Mouse (Mus musculus) neural tube, embryonic 14.5 days (tissue): Measurements from ENCODE around the gene Sulf2. TPM values are rescaled to one million over a fixed set of nuclear protein-coding genes. Genes with fewer than 3 reads are reported as not detected.
"Not testable (repeated sequence)": the region's sequence is repeated elsewhere in the genome, so short reads cannot be mapped to it uniquely, and the experiment has no call there.

Experiments
- ATAC-seq: fragments of 200-750 bp; cut with Nextera tagmentation; 2 replicates; pipeline ENCODE4 v1.8.0; 2017; ENCODE audit warnings: low read depth, mild to moderate bottlenecking, moderate TSS enrichment, moderate library complexity
- H3K27ac ChIP-seq: fragments of 300-500 bp; sonication (generic); 2 replicates; pipeline ENCODE4 v1.5.1; 2014; ENCODE audit warnings: low read depth, mild to moderate bottlenecking, control low read depth, low read length, moderate library complexity, mixed read lengths
- H3K27me3 ChIP-seq: fragments of 300-500 bp; sonication (generic); 2 replicates; pipeline ENCODE4 v1.6.1; 2014; ENCODE audit warnings: low read length; ENCODE audit not compliant: control insufficient read depth, insufficient read depth
- H3K36me3 ChIP-seq: fragments of 300-500 bp; sonication (generic); 2 replicates; pipeline ENCODE4 v1.6.1; 2014; ENCODE audit warnings: low read length, mixed read lengths; ENCODE audit not compliant: control insufficient read depth, insufficient read depth
- H3K4me1 ChIP-seq: fragments of 300-500 bp; sonication (generic); 2 replicates; pipeline ENCODE4 v1.6.1; 2014; ENCODE audit warnings: low read length; ENCODE audit not compliant: control insufficient read depth, insufficient read depth
- H3K4me2 ChIP-seq: fragments of 300-500 bp; sonication (generic); 2 replicates; pipeline ENCODE4 v1.6.1; 2014; ENCODE audit warnings: mild to moderate bottlenecking, low read depth, low read length, control low read depth
- H3K4me3 ChIP-seq: fragments of 300-500 bp; sonication (generic); 2 replicates; pipeline ENCODE4 v1.5.1; 2014; ENCODE audit warnings: low read depth, low read length, control low read depth, mixed read lengths
- H3K9ac ChIP-seq: fragments of 300-500 bp; sonication (generic); replicated peaks from 2 replicates; pipeline ENCODE4 v1.6.1; 2014; ENCODE audit warnings: low read depth, mild to moderate bottlenecking, control low read depth, low read length, mixed read lengths
- H3K9me3 ChIP-seq: fragments of 300-500 bp; sonication (generic); 2 replicates; pipeline ENCODE4 v1.6.1; 2016; ENCODE audit warnings: low read length; ENCODE audit not compliant: control insufficient read depth
- WGBS: fragments of 180-500 bp; shearing (Covaris S2); extraction: QIAGEN DNeasy Blood & Tissue Kit; methylation state at CpG from one replicate; pipeline ENCODE4 v1.1.7; 2014; 5-methylcytosine and 5-hydroxymethylcytosine counted together
- polyA plus RNA-seq: library from polyadenylated mRNA; unstranded; fragments of >200 nt; fragmentation: Nextera tagmentation; extraction: Ambion mirVana; gene quantifications from 2 replicates; pipeline ENCODE4 v1.2.1, GENCODE M21; 2014

Sulf2 gene
- polyA plus RNA-seq, 1 experiment from 2014 or later = 141 TPM

- H3K9ac ChIP-seq = no peak overlapping the region
- H3K4me2 ChIP-seq = no peak overlapping the region
- no peak overlapping the region for H3K4me3 ChIP-seq
- no peak for ATAC-seq
- peaks cover 12% of the 10 kb centered on the region for H3K4me1 ChIP-seq
- WGBS = 97% methylated on average over 1 of the region's 1 CpGs
- H3K27ac ChIP-seq = no peak overlapping the region
- H3K9me3 ChIP-seq = no peaks in the 10 kb centered on the region
- no peaks in the 10 kb centered on the region for H3K27me3 ChIP-seq
- H3K36me3 ChIP-seq = no peaks in the 10 kb centered on the region
Observed at GRCm38 (mm10) chr2:166096834-166097233, 58.6 kb downstream of the Sulf2 start.

- Histone ChIP-seq H3K36me3 (no peaks in the 10 kb centered on the region), H3K4me3 (no peak overlapping the region), H3K27me3 (no peaks in the 10 kb centered on the region), H3K27ac (no peak overlapping the region), H3K4me1 (peaks cover 12% of the 10 kb centered on the region), H3K4me2 (no peak overlapping the region), H3K9me3 (no peaks in the 10 kb centered on the region), H3K9ac (no peak overlapping the region)
- 85% methylated on average over 6 of the region's 6 CpGs for WGBS
- ATAC-seq = no peak
Observed at GRCm38 (mm10) chr2:166096300-166096699, 59.2 kb downstream of the Sulf2 start.

GRCm38 (mm10) chr2:166092412-166092811 is 63.1 kb downstream of the Sulf2 start:
- Histone ChIP-seq H3K27ac (no peak overlapping the region), H3K4me3 (no peak overlapping the region), H3K36me3 (no peaks in the 10 kb centered on the region; the same call in 1 of the 2 replicates), H3K9ac (no peak overlapping the region), H3K4me2 (no peak overlapping the region), H3K9me3 (no peaks in the 10 kb centered on the region), H3K27me3 (no peaks in the 10 kb centered on the region), H3K4me1 (no peaks in the 10 kb centered on the region)
- ATAC-seq = no peak
- WGBS = 95% methylated on average over 6 of the region's 6 CpGs

GRCm38 (mm10) chr2:166091599-166091998 is 63.9 kb downstream of the Sulf2 start:
- Histone ChIP-seq H3K9ac (no peak overlapping the region), H3K27me3 (no peaks in the 10 kb centered on the region), H3K36me3 (no peaks in the 10 kb centered on the region; the same call in 1 of the 2 replicates), H3K4me3 (no peak overlapping the region), H3K9me3 (no peaks in the 10 kb centered on the region), H3K4me1 (no peaks in the 10 kb centered on the region), H3K4me2 (no peak overlapping the region), H3K27ac (no peak overlapping the region)
- no peak for ATAC-seq

- Histone ChIP-seq H3K27ac (no peak overlapping the region), H3K4me3 (no peak overlapping the region), H3K27me3 (no peaks in the 10 kb centered on the region), H3K36me3 (no peaks in the 10 kb centered on the region; the same call in 1 of the 2 replicates), H3K4me1 (no peaks in the 10 kb centered on the region), H3K9ac (no peak overlapping the region), H3K4me2 (no peak overlapping the region), H3K9me3 (no peaks in the 10 kb centered on the region)
- 61% methylated on average over 7 of the region's 7 CpGs for WGBS
- no peak for ATAC-seq
Observed at GRCm38 (mm10) chr2:166090131-166090581, 65.3 kb downstream of the Sulf2 start.

GRCm38 (mm10) chr2:166088991-166089390 is 66.5 kb downstream of the Sulf2 start:
- Histone ChIP-seq H3K27me3 (no peaks in the 10 kb centered on the region), H3K9me3 (no peaks in the 10 kb centered on the region), H3K36me3 (no peaks in the 10 kb centered on the region; the same call in 1 of the 2 replicates), H3K4me2 (no peak overlapping the region), H3K4me1 (no peaks in the 10 kb centered on the region), H3K9ac (no peak overlapping the region), H3K4me3 (no peak overlapping the region), H3K27ac (no peak overlapping the region)
- ATAC-seq = no peak
- WGBS = 89% methylated on average over 9 of the region's 9 CpGs

DNA sequence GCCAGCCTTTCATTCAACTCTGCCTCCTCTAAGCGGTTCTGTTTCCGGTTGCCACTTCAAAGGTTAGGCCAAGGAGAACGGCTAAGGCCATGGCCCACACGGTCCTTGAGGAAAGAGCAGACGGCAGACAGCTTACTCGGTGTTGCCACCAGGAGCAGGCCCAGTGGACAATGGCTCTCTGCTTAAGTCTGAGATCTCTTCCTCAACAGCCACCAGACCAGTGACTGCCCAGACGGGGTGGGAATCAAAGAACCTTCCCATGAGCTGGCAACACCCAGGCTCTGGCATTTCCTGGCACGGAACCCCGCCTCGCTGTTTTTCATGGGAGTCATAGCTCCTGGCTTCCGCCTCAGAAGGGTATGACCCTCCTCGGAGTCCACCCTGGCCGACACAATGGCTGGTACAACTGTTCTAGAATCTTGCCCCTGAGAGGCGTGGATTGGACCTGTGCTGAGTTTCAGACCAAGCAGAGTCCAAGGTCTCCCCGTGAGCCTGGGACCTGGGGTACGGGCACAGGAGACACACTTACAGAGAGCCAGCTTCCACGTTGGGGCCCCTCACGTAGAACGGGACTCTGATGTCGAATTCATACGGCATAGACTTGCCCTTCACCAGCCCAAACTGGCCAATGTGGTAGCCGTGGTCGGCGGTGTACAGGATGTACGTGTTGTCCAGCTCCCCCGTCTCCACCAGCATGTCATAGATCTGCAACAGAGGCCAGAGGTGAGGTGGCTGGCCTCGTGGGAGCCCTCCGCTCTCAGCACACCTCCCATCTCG is 68.8 kb downstream of the Sulf2 start:
- H3K4me3 ChIP-seq = no peak overlapping the region
- no peaks in the 10 kb centered on the region for H3K9me3 ChIP-seq
- H3K4me2 ChIP-seq = no peak overlapping the region
- 91% methylated on average over 29 of the region's 29 CpGs for WGBS
- H3K27ac ChIP-seq = no peak overlapping the region
- no peak overlapping the region for H3K9ac ChIP-seq
- H3K27me3 ChIP-seq = no peaks in the 10 kb centered on the region
- no peak for ATAC-seq
- H3K36me3 ChIP-seq = no peaks in the 10 kb centered on the region; the same call in 1 of the 2 replicates
- H3K4me1 ChIP-seq = no peaks in the 10 kb centered on the region; the same call in 1 of the 2 replicates

DNA sequence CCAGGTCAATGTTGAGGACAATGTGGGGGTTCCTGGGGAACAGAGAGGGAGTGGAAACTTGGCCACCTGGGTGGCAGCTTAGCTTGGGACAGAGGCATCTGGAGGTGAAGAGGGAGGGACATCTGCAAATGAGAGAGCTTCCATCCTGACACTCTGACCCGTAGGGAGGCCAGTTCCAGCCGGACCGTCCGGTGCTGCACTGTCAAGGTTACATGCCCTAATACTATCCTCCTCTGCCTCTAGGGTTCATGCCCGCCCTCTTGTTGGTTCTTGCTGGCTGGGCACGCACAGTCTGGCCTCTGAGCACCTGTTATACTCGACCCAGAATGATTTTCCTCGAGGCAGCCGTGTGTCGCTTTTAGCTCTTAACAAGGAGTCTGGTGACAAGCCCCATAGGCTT is 69.7 kb downstream of the Sulf2 start:
- H3K4me2 ChIP-seq = no peak overlapping the region
- H3K27me3 ChIP-seq = no peaks in the 10 kb centered on the region
- H3K36me3 ChIP-seq = no peaks in the 10 kb centered on the region; the same call in 1 of the 2 replicates
- ATAC-seq = no peak
- 91% methylated on average over 10 of the region's 10 CpGs for WGBS
- H3K4me3 ChIP-seq = no peak overlapping the region
- no peaks in the 10 kb centered on the region; the same call in 1 of the 2 replicates for H3K4me1 ChIP-seq
- no peak overlapping the region for H3K9ac ChIP-seq
- no peak overlapping the region for H3K27ac ChIP-seq
- no peaks in the 10 kb centered on the region for H3K9me3 ChIP-seq

GRCm38 (mm10) chr2:166084964-166085363 is 70.5 kb downstream of the Sulf2 start:
- 42% methylated on average over 6 of the region's 6 CpGs for WGBS
- not testable (repeated sequence) for ATAC-seq, H3K4me1 ChIP-seq, H3K4me2 ChIP-seq, H3K27ac ChIP-seq, H3K4me3 ChIP-seq, H3K9ac ChIP-seq, H3K36me3 ChIP-seq, H3K9me3 ChIP-seq, H3K27me3 ChIP-seq
